Mouse (Mus musculus): ENCODE data around the gene Gnat2.
A peak's percentile ranks its signal among the peaks of the same experiment; 100 is the strongest.

Gene Gnat2

GRCm38 (mm10) chr3:108092536-108093115 lies at the start of gene Gnat2:
TSS of gene Gnat2 (plus strand) at chr3:108092789.
- no peak for DNase-seq (ENCODE audit: low spot score)

GRCm38 (mm10) chr3:108044394-108045140 lies 48.0 kb upstream of the Gnat2 start, which contains the start of gene Gstm4:
TSS of gene Gstm4 (minus strand) at chr3:108044894.
- DNase-seq (ENCODE audit: low spot score) = peak; percentile 89

- no peak for DNase-seq (ENCODE audit: low spot score)
Observed at GRCm38 (mm10) chr3:108046944-108047655, 45.5 kb upstream of the Gnat2 start.

- no peak for DNase-seq (ENCODE audit: low spot score)
Observed at GRCm38 (mm10) chr3:108048306-108048705, 44.3 kb upstream of the Gnat2 start.

GRCm38 (mm10) chr3:108050493-108050892 lies 42.1 kb upstream of the Gnat2 start:
- no peak for DNase-seq (ENCODE audit: low spot score)

- DNase-seq (ENCODE audit: low spot score) = peak; percentile 50
Observed at GRCm38 (mm10) chr3:108061420-108061819, 31.2 kb upstream of the Gnat2 start.

GRCm38 (mm10) chr3:108062648-108063047 lies 29.9 kb upstream of the Gnat2 start:
- no peak for DNase-seq (ENCODE audit: low spot score)

- DNase-seq (ENCODE audit: low spot score) = no peak
Observed at GRCm38 (mm10) chr3:108064672-108065071, 27.9 kb upstream of the Gnat2 start.

- DNase-seq (ENCODE audit: low spot score) = no peak
Observed at GRCm38 (mm10) chr3:108065551-108065950, 27.0 kb upstream of the Gnat2 start.

GRCm38 (mm10) chr3:108067370-108067934 lies 25.1 kb upstream of the Gnat2 start:
- DNase-seq (ENCODE audit: low spot score) = no peak

- DNase-seq (ENCODE audit: low spot score) = no peak
Observed at GRCm38 (mm10) chr3:108068826-108069225, 23.8 kb upstream of the Gnat2 start.

GRCm38 (mm10) chr3:108069231-108069870 lies 23.2 kb upstream of the Gnat2 start:
- DNase-seq (ENCODE audit: low spot score) = no peak

- peak; percentile 77 for DNase-seq (ENCODE audit: low spot score)
Observed at GRCm38 (mm10) chr3:108070295-108071293, 22.0 kb upstream of the Gnat2 start.

GRCm38 (mm10) chr3:108072983-108073569 lies 19.5 kb upstream of the Gnat2 start:
- DNase-seq (ENCODE audit: low spot score) = no peak

GRCm38 (mm10) chr3:108076836-108077235 lies 15.8 kb upstream of the Gnat2 start:
- DNase-seq (ENCODE audit: low spot score) = no peak

GRCm38 (mm10) chr3:108081681-108082080 lies 10.9 kb upstream of the Gnat2 start:
- DNase-seq (ENCODE audit: low spot score) = no peak

- no peak for DNase-seq (ENCODE audit: low spot score)
Observed at GRCm38 (mm10) chr3:108082251-108082875, 10.2 kb upstream of the Gnat2 start.

- no peak for DNase-seq (ENCODE audit: low spot score)
Observed at GRCm38 (mm10) chr3:108083161-108083560, 9.4 kb upstream of the Gnat2 start.

- DNase-seq (ENCODE audit: low spot score) = no peak
Observed at GRCm38 (mm10) chr3:108083904-108084407, 8.6 kb upstream of the Gnat2 start.

GRCm38 (mm10) chr3:108084767-108085270 lies 7.8 kb upstream of the Gnat2 start:
- DNase-seq (ENCODE audit: low spot score) = no peak

Data from T-cell, adult 2 months (primary cell).